Mouse (Mus musculus) layer of hippocampus, postnatal 14 days (tissue): Measurements from ENCODE around the gene Stip1. TPM values are rescaled to one million over a fixed set of nuclear protein-coding genes. Genes with fewer than 3 reads are reported as not detected.

Experiments
- DNase-seq, 2 experiments: peaks; one replicate each; pipeline ENCODE4 v3.0.0; 2021 to 2022; ENCODE audit warnings: low spot score in 2 of 2, mixed read lengths in 1 of 2
- total RNA-seq, 2 experiments: library from RNA; stranded (reverse); gene quantifications; 2 replicates each; pipeline ENCODE4 v1.2.3; 2021

The Stip1 gene
- total RNA-seq, 2 experiments from 2014 or later, result 136 to 159 TPM

DNA sequence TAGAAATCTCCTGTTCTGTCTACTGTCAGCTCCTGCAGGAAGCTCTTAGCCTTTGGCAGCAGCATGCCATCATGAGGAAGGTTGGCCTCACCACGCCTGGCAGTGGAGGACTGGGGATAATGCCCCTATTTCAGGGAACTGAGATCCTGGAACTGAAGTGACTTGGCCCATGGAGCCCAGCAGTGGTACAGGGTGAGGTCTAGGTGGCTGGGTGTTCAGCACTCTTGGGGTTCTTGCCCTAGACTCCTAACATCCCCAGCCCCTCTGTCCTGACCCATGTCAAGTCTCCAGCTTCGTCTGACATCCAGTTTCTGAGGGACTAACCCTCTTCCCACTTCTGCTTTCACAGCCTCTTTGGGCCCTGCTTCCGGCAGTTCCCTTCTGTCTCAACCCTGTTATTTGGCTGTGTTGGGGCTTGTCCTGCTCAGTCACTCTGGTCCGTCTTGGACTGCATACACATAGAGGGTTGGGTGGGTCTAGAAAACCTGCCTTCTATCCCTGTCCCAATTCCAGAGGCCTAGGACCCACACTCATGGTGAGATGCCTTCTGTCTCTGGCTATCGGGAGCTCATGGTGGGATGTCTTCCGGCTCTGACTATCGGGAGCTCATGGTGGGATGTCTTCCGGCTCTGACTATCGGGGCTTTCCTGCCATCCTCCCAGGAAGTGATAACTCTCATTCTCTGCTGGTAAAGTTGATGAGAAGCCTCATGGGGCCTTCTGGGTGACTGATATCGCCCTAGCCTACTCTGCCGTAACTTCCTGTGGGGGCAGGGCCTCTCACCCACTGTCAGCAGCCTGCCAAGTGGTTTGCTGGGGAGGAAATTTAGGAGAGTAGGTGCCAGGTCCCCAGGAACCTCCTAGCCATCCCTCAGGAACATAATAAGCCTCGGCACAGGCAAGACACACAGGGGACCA lies 22.0 kb downstream of the Stip1 start:
- DNase-seq, result no peak

DNA sequence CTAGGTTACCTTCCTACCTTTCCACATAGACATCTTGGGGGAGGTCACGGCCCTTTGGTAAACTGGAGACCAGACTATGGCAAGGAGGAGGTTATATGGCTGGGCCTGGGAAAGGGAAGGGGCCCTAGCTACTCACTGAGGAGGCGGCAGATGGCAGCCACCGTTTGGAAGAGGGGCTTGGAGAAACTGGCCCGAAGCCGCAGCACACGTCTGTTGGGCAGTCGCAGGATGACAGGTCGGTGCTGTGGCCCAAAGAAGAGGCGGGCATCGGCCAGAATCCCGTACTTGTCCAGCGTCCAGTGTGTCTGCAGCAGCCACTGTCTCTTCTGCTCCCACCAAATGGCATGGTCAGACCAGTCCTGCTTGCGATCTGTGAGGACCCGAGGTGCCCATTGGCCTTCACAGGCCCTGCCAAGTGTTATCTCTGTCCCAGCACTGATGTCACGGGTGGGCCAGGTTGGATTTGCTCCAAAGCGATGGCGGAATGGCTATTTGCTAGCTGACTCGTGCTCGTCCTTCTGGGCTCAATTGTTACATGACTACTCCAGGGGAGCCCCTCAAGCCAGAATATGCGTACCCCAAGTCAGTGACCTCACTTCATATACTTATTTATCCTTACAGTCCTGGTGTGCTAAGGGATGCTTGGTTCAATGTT lies 25.2 kb downstream of the Stip1 start:
- DNase-seq, result no peak

DNA sequence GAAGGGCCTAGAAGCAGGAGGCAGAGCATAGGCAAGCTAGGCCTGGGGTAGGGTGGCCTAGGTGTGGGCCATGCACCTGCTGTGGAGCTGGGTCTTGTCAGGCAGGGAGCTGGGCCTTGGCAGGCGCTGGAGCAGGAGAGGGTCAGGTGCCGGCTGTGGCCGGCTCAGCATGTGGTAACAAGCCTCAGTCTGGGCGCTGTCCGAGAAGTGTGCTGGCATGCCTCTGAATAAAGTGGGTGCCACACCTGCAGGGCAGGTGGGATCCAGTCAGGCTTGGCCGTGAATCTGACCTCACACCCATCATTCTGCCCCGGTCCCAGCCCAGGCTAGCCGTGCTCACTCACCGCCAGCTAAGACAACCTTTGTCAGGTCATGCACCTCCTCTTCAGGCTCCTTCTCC lies 25.8 kb downstream of the Stip1 start:
- no peak for DNase-seq

DNA sequence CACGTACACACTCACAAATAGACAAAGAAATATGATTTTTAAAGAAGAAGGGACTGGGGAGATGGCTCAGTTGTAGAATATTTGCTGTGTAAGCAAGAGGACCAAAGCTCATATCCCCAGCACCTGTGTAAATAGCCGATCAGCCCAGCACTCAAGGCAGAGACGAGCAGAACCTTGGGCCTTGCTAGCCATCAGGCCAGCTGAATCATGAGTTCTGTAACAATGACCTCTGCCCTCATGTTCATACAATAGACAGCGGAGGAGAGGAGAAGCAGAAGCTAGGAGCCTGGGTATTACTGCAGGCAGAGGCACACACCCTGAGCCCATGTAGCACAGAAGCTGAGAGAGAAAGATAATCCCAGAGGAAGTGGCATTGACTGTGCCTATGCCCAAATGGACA lies 27.3 kb downstream of the Stip1 start:
- DNase-seq, result no peak

DNA sequence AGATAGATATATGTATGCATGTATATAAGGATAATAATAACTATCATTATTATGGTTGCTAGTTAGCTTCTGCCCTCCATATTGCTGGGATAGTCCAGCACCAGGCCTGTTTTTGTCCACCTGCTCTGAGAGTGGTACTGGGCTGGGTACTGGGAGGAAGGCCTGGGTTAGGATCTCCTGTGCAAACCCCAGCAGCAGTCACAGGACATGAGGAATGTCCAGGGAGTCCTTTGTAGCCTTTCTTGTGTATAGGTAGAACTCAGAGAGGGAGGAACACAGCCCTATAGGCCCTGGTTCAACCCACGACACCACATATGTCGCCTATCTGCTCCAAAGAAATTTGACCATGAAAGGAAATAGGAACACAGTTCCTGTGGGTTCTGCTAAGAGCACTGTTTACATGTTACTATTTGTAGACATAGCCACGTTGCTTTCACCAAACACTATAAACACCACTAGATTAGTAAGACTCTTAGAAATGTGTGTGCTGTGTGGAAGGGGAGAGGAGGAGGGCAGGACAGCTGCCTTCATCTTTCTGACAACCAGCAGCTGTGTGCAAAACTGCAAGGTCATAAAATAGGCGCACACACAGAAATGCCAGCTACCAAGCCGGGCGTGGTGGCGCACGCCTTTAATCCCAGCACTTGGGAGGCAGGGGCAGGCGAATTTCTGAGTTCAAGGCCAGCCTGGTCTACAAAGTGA lies 32.7 kb downstream of the Stip1 start:
- DNase-seq, result no peak

DNA sequence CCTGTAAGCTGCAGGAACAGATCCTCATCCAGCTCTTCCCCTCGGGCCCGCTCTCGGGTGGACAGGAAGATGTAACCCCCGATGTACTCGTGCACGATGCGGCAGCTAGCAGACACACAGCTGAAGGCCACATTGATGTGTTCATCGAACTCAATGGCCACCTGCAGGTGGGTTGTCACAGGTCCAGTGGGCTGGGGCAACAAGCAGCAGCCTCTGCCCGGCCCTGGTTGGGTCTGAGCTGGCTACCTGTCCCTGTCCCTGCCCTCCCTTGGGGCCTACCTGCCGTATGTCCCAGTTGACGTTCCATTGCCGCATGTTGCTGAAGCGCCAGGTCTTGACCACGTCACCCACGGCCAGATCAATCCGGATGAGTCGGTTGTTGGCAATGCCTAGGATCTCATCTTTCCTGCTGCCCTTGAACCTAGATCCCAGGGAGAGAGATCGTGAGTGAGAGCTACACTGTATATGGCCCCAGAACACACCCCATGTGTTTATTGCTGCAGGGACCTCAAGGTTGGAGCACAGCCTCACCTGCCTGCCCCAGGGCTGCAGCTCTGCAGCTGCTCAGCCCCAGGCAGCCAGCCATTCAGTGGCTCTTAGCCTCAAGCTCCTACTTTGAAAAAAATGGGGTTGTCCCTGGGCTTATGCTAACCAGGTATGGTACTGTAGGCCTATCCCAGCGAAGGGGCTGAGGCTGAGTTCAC lies 40.3 kb downstream of the Stip1 start:
- DNase-seq, result no peak

DNA sequence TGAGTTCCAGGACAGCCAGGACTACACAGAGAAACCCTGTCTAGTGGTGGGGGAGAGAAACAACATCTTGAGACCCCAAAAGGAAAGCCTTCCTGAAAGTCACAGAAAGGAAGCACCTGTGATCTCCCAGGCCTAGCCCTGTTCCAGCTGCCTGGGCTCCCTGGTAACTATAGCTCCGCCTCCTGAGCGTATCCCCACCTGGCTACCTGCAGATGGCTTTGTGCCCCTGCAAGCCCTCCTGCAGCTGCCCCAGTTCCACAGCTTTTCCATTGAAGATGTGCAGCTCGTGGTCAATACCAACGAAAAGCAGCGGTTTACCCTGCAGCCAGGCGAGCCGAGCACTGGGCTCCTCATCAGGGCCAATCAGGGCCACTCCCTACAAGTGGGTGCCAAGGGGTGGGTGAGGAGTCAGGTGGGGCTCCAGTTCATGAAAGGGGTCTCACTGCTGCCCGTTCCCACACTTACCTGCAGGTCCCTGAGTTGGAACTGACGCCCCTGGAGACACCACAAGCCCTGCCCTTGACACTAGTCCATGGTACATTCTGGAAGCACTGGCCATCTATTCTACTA lies 42.0 kb downstream of the Stip1 start:
- DNase-seq, result no peak

DNA sequence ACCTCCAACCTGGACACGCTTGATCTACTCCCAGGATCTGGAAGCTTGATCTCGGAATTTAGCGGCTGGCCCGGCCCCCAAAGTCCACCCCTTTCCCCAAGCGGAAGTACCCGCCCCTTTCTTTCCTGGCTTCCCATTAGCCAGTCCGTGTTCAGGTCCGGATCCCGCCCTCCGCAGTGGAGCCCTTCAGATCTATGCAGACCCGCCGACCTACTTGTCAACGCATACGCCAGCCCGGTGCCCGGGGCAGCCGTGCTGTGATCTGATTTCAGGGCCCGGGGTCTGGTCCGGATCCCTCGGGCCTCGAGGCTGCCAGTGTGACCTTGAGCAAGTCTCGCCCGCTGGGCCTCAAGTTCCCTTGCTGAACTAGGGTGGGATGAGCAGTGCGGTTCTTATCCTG lies 43.8 kb downstream of the Stip1 start, which contains the start of the genes Nudt22 and Trpt1:
Gene Nudt22, minus strand, starts transcription at position 112 of the 400 bp plus-strand sequence.
Gene Trpt1, plus strand, starts transcription at position 126 of the 400 bp plus-strand sequence.
- DNase-seq, result peak; percentile 73 to 85

DNA sequence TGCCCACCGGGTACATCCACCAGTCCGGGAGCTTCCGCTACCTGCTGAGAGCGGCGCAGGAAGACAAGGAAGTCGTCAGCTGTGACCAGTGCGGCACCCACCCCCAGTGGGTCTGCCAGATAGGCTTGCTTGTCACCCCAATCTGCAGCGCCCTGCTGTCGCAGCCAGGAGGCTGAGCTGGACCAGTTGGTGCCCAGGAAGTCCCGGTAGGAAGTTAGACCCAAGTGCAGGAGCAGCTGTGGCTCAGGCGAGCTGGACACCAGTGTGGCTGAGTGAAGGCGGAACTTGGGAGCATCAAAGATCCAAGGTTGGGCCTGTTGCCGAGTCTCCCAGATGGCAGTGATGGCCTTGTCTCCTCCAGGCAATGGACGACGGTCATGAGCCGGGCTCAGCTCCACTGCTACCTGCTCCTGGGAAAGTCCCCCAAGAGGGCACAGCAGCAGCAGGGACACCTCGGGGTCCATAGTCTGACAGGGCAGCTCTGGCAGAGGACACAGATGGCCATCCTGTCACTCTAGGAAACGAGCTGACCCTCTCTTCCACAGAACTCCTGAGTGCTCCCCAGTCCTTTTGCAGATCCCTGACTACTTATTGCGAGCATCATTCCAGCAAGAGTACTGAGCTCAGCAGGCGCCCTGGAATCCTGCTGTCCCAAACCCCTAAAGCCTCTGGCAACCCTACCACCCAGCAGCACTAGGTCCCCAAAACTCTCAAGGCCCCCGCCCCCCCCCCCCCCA lies 44.3 kb downstream of the Stip1 start:
- DNase-seq, result no peak

DNA sequence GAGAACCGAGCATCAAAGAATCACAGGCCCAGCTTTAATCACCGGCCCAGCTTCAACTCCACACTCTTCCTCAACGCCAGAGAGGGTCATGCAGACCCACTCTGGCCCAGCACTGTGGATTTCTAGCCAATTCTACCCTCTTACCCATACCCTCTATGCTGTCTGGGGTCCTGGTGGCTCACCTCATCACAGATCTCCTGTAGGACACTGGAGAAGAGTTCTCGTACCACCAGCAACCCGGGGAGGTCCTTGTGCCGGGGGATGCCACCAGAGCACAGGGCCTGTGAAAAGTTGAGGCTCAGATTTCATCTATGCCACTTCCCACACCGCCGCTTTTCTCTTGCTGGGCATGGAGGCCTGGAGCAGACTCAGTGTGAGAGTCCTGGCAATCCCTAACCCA lies 45.3 kb downstream of the Stip1 start:
- DNase-seq, result no peak

DNA sequence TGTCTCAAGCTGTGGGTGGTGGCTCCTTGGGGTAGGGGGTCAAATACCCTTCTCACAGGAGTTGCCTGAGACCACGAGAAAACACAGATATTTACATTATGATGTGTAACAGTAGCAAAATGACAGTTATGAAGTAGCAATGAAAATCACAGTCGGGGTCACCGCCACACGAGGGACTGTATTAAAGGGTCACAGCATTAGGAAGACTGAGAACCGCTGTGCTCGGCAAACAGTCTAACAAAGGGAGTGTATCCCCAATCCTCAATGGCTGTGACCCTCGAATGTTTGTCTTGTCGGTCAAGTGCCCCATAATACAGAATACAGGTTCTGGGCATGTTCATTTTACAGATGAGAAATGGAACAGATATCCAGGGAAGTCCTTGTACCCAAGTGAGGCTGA lies 45.8 kb downstream of the Stip1 start:
- DNase-seq, result no peak

DNA sequence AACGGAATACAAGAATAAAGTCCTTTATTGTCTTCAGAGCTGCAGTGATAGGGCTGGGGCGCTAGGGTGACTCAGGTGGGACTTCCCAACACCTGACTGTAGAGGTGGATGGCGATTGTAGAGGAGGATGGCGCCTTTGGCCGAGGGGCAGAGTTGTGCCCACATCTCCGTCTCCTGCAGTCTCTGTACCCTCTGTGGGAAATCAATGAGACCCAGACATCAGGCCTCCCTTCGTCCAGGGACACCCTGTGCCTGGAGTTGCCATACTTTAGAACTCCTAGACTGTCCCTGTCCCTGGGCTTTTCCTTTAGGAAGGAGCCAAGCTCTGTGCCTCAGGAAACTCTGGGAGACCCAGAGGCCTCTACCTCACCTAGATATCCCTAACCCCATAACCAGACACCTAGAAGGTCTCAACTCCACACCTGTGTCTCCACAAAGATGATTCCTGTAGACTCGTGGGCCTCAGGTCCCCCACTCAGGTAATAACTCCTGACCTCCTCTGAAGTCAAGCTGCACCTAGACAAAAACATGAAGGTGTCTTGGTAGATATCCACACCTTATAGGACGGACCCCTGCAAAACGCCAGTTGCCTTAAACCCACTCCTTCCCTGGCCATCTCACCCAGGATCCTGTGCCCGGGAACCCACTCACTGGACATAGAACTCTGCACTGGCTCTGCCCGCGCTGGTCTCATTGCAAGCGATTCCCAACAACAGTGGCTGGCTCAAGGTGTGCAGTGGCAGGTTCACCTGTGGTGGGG lies 46.6 kb downstream of the Stip1 start:
- DNase-seq, result no peak

DNA sequence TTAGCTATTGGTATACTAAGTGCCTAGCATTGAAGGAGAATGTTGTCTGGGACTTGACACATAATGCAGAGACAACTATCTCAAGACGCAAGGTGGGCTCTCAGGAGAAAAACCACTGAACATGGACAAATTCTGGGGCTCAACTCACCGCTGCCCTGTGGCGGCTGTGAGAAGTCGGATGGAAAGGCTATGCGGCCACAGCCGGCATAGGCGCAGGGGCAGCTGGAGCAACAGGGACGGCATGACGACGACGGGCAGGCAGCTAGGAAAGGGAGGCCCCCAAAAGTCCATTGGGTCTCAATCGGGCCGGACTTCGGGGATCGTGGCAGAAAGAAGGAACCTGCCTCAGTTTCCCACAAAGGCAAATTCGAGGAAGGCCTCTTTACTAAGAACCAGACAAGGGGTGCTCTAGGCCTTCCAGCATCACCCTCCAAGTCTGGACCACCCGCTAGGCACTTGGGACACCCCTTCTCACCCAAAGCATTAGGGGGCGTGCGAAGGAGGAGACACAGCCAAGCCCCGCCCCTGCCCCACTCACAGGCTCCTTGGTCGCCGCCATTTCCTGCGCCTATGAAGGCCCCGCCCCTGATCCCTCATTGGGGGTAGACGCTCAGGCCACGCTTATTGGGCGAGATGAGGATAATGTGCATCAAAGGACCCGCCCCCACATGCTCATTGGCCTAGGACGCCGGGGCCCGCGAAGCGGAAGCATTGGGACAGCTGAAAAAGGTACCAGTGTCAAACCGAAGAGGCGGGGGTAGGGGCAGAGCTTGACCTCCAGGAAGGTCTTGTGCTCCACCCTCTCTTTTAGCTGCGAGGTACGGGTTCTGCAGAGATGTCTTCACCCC lies 47.5 kb downstream of the Stip1 start, which contains the start of gene Dnajc4:
Gene Dnajc4, minus strand, starts transcription at position 562 of the 848 bp plus-strand sequence.
- peak; percentile 88 to 96 for DNase-seq

DNA sequence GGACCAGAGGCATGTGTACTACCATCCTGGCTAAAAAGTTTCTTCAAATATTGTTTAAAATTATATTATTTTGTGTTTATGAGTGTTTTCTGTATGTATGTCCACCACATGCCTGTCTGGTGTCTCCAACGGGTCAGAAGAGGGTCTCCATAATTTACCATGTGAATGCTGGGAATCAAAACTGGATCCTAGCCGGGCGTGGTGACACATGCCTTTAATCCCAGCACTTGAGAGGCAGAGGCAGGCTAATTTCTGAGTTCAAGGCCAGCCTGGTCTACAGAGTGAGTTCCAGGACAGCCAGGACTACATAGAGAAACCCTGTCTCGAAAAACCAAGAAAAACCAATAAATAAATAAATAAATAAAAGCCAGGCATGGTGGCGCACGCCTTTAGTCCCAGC lies 48.6 kb downstream of the Stip1 start:
- DNase-seq, result peak in 1 of 2 experiments; percentile 1

DNA sequence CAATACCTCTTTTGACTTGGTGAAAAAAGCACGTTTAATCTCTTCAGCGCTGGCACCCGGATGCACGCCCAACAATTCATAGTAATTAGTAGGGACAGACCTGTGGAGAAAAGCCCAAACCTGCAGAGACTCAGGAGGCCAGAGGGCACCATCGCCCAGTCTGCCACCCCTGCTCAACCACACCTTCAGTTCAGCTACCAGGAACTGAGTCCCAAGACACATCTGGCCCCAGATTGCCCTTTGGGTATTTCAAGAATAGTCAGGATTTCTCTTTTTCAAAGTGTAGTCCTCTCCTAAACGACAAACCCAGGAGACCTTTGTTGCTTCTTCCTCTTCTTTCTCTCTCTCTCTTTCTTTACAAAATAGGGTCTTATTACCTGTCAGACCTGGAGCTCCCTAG lies 49.1 kb downstream of the Stip1 start:
- DNase-seq, result no peak

DNA sequence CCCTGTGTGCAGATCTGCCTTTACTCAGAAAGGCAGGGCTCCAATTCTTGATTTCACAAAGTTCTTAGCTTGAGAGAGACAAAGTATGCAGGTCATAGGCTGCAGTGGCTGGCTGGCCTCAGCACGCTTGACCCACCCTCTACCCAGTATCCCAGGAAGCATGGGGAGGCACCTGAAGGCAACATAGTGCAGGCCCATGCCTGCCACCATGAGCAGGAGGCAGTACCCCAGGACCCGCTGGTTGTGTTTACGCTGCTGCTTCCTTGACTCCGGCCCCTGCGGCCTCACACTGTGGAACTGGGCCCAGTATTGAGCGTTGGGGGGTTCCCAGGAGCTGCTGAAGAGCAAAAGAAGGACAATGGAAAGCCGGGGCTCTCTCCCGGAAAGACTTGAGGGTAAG lies 50.5 kb downstream of the Stip1 start:
- no peak for DNase-seq

DNA sequence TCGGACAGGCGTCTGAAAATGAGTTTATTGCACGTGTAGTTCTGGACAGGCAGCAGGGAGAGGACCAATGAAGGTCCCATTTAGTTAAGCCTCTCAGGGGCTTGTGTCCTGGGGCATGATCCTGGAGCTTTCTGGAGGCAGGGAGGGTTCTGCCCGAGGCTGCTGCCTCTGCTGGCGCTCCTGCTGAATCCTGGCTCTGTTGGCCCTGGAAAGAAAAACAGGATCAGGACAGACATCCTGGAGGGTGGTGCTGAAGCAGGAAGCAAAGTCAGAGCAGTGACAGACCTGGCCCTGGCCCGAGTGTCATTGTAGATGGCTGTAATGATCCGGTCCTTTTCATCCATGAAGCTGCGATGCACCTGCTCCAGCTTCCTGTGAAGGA lies 51.9 kb downstream of the Stip1 start:
- peak in 1 of 2 experiments; percentile 29 for DNase-seq
